Mouse (Mus musculus): ENCODE data around the gene Tasp1. TPM values are rescaled to one million over a fixed set of nuclear protein-coding genes. Genes with fewer than 3 reads are reported as not detected.
"Not testable (repeated sequence)": the region's sequence is repeated elsewhere in the genome, so short reads cannot be mapped to it uniquely, and the experiment has no call there.

The Tasp1 gene
- 1 to 10 TPM; 4.5 to 4.7 TPM for total RNA-seq (2021)
- long read RNA-seq, experiment 1, partial matches to known transcripts: 1 of 10 reads
- long read RNA-seq, experiment 1, other reads (novel, unspliced or antisense): 2 of 10 reads
- long read RNA-seq, experiment 2, partial matches to known transcripts: 3 of 9 reads
- long read RNA-seq, experiment 2, other reads (novel, unspliced or antisense): 1 of 9 reads

- DNase-seq: peak; percentile 93
- intact Hi-C loops (cut with DNase I; ENCODE audit: low total_unique reads): no loop called here
Observed at GRCm38 (mm10) chr2:140066353-140067314, at the start of gene Tasp1. TSS of gene Tasp1 (minus strand) at chr2:140066805.

DNA sequence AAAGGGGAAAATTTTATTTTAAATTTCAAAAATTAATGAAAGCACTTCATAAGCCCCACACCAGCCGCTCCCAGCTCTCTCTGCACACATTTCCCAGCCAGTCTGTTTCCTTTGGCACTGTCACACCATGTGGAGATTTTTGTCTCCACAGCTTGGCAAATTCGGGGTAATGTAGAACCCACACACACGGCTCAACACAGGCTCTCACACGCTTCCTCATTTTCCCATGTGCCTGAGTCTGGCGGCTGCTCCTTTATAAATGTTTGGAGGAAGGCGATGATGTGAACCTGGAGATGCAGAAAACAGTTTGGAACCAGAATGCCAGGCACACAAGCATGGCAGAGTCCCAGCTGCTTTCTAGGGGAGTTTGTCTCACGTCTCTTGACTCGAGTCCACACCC, 47.2 kb upstream of the Tasp1 start:
- intact Hi-C loops (cut with DNase I; ENCODE audit: low total_unique reads): no loop called here
- DNase-seq: peak; percentile 14

- DNase-seq: no peak
- intact Hi-C loops (cut with DNase I; ENCODE audit: low total_unique reads): no loop called here
Observed at GRCm38 (mm10) chr2:140108945-140109344, 42.3 kb upstream of the Tasp1 start.

DNA sequence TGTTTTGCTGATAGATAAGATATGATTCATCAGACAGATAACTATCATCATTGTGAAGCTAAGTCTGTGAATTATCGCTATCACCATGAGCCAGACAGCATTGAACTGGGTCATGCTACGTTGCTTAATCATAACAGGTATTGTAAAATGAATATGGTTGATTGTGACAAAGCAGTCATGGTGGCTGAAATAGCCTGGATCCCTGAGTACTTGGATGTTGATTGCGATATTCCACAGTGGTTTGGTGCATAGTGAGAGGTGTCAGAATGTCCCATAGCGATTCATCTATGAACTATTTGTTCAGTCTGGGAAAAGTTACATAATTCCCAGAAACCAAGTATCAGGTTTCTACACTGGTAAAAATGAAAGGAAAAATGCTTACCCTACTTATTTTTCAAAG, 41.0 kb upstream of the Tasp1 start:
- intact Hi-C loops (cut with DNase I; ENCODE audit: low total_unique reads): no loop called here
- no peak for DNase-seq

DNA sequence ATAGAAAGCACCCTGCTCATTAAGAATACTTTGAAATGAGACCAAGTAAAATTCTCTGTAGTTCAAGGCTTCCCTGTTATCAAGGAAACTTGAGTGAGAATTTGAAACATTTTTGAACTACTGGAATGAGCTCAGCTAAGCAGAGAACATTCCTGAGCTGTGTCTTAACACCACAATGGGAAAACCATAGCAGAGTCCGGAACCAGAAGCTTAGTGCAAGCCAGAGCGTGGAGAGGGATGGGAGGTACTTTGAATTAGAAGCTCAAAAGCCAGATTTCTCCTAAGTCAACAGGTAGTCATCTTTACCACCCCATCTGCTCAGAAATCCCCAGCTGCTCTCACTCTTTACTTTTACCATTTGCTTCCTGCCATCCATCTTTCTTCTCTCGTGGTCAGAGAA, 38.3 kb upstream of the Tasp1 start:
- intact Hi-C loops (cut with DNase I; ENCODE audit: low total_unique reads): no loop called here
- no peak for DNase-seq

DNA sequence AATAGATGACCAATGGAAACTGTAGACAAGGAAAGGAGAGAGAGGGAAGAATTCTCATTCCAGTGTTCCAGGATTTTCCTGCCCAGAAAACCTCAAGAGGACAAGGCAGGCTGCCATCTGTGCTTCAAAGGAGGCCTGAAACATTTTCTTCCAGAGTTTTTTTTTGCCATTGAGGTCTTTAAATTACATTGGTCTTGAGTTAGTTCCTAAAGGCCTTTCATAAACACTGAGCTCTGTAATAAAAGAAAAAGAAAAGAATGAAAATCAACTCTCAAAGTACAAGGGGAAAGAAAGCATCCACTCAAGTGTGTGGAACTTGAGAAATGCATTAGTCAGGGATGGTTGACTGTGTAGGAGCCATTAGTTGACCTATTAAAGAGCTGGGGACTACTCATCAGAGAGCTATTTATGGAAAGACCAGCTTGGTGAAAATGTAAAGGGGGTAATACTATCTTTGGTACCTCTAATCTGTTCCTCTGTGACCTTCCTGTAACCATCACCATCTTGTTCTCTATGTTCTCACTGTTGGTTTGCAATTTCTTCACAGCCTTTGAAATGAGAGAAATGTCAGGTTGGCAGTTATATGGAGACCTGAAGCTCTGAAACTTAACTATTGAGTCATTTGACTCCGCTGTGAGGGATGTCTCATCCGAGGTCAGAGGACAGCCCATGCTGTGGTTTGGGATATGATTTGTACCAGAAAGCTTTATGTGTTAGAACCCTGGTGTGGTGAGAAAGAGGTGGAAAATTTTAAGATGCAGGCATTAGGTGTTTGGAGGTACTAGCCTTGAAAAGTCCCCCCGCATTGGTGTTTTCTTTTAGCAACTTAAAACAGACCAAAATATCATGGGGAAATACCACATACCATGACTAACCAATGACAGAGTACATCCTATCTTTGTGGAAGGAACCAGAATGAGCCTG, 34.2 kb upstream of the Tasp1 start:
- intact Hi-C loops (cut with DNase I; ENCODE audit: low total_unique reads): no loop called here
- no peak for DNase-seq

DNA sequence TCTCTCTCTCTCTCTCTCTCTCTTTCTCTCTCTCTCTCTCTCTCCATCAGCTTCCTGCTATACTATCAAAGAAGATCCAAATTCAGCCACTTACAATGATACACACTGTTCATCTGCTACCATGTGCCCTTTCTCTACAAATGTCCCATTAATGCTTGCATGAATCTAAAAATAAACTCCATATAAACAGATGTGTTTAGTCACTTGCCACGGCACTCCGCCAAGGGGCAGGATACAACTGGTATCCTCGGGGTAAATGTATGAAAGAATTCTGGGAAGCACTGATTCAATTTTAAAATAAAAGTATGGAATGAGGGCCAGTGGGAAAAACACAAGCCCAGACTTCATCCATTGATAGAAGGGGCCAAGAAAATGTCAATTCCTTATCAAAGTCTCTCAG, 33.4 kb upstream of the Tasp1 start:
- no peak for DNase-seq
- intact Hi-C loops (cut with DNase I; ENCODE audit: low total_unique reads): no loop called here

DNA sequence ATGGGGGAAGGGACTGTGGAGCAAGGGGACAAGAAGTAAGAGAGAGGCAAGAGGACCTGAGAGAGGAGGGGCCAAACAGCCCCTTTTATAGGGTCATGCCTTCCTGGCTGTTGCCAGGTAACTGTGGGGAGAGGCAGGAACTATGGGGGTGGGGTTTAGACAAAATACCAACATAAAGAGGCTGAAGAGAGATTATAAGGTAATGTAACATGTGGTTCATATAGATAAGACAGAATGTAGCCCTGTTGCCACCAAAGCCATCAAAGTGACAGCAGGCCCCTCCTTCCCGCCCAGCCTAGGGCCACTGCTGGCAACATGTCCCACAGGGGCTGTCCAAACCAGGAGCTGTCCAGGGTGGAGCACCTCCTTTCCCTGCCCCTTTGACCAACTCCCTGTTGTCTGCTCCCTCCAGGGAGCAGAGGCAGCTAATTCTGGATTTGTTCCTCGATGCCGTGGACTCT, 30.6 kb upstream of the Tasp1 start:
- intact Hi-C loops (cut with DNase I; ENCODE audit: low total_unique reads): no loop called here
- no peak for DNase-seq

DNA sequence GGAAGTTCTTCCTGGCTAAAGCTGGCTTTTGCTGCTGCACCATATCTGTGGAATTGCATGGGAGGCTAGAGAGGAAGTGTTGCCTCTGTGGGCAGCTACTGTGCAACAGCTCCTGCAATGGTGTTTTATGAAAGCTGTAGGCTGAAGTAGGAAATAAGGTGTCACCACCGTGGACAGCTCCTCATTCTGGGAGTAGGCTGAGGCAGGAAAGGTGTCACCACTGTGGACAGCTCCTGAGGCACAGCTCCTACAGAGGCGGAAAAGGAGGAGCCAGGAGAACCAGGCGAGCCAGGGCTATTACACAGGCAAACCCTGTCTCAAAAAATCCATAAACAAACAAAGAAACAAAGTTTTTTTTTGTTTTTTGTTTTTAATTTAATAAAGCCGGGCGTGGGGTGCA, 29.4 kb upstream of the Tasp1 start:
- no peak for DNase-seq
- intact Hi-C loops (cut with DNase I; ENCODE audit: low total_unique reads): no loop called here

GRCm38 (mm10) chr2:140093433-140093832, 26.8 kb upstream of the Tasp1 start:
- intact Hi-C loops (cut with DNase I; ENCODE audit: low total_unique reads): no loop called here
- DNase-seq: no peak

DNA sequence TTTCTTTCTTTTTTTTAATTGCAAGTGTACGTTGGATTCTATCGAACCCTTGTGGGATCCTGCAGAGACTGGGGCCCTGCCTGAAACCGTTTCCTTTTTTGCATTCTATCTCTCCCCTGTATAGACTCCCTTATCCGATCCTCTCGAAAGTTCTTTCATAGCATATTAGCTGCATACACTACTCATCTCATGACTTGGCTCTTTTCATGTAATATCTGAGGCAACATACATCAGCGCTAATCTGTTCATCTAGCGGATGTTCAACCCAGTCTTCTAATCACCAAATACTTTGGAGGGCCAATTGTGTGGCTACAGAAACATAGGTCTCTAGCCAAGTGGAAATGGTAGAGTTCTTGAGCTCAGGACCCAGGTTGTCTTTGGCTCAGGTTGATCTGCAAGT, 17.6 kb upstream of the Tasp1 start:
- intact Hi-C loops (cut with DNase I; ENCODE audit: low total_unique reads): no loop called here
- DNase-seq: no peak

DNA sequence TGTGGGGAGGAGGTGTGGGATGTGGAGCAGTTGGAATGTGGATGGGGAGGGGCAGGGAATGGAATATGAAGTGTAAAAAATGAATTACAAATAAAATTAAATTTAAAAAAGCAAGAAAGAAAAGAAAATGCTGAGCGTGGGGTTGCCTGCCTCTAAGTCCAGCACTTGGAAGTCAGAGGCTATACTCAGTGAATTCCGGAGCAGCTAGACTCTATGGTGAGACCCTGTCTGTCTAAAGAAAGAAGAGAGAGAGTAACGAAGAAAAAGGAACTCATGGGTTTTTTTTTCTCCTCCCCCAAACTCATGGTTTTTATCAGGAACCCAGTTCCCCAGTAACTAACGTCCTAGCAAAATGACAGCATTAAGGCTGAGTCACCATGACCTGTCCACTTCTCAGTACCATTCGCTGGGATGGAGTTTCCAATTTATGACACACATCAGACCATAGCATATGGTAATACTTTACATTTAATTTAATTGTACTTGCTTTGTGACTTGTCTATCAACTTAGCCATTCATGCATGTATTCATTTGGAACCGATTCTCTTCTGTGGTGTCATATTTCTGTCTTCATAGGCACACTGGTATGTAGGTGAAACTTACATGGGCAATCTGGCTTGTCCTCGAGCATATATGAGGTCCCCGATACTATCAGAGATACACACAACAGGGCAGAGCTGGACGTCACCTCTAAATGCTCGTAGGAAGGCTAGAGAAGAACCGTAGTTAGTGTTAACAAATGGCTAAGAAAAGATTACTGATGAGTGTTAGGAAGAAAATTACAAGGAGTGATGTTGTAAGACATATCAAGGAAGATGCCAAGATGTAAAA, 14.4 kb upstream of the Tasp1 start:
- intact Hi-C loops (cut with DNase I; ENCODE audit: low total_unique reads): no loop called here
- no peak for DNase-seq

GRCm38 (mm10) chr2:140079284-140079683, 12.7 kb upstream of the Tasp1 start:
- intact Hi-C loops (cut with DNase I; ENCODE audit: low total_unique reads); DNase-seq: not testable (repeated sequence)

DNA sequence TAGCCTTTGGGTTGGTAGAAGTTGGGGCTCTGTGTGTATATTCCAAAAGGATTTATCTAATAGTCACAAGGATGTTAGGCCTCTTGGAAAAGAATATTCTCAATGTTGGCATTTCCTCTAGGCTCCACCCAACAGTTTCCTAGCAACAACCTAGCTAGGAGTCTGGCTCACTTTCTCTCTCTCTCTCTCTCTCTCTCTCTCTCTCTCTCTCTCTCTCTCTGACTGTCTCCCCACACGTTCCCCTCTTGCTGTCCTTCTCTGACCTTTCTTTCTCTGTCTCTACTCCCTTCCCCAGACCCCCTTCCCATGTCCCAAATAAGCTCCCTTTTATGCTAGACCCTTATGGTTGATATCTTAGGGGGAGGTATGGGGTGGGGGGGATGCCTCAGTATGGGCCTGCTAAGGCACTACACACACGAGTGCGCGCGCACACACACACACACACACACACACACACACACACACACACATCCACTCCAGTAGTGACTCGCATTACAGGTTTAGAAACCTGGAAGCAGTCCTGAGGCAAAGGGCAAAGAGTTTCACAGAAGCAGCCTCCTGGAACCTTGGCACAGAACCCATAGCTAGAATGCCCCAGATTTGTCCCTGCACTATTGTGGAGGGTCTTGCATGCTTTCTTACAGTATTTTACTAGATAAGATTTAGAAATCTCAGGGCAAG, 12.1 kb upstream of the Tasp1 start:
- no peak for DNase-seq

DNA sequence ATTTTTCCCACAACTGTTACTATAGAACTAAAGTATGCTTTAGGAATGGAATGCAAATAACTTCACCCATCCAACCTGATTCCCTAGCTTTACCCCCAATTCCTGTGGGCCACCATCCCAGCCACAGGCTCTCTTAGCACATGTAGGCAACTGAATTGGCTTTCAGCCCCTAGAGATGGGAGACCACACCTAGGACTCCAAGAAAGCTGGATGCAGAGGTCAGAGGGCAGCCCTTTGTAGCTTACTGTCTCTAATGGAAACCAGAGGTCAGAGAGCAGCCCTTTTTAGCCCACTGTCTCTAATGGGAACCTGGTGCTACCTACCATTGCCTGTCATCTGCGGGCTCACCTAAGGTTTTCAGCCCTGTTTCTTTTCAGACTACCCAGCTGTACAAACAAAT, 10.9 kb upstream of the Tasp1 start:
- intact Hi-C loops (cut with DNase I; ENCODE audit: low total_unique reads): no loop called here
- DNase-seq: no peak

More for the DNA sequence above, 12.1 kb upstream of the Tasp1 start:
- intact Hi-C loops (cut with DNase I; ENCODE audit: low total_unique reads): no loop called here

DNA sequence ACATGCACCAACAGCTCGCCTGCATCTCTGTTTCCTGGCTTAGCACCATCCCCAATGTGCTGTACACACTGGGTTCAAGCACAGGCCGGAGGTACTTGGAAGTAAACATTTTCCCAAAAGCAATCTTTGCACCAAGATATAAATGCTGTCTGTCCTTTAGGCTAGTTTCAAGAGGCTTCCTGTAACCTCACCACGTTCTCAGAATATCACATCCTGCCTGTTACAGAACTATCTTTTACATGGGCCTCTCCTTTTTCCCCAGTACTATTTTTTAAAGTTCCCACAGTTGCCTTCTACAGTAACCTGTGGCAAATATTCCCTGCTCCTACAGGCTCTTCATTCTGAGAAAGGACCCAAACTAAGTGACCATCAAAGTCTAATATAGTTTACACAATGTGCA, 8.5 kb upstream of the Tasp1 start:
- intact Hi-C loops (cut with DNase I; ENCODE audit: low total_unique reads): no loop called here
- DNase-seq: no peak

DNA sequence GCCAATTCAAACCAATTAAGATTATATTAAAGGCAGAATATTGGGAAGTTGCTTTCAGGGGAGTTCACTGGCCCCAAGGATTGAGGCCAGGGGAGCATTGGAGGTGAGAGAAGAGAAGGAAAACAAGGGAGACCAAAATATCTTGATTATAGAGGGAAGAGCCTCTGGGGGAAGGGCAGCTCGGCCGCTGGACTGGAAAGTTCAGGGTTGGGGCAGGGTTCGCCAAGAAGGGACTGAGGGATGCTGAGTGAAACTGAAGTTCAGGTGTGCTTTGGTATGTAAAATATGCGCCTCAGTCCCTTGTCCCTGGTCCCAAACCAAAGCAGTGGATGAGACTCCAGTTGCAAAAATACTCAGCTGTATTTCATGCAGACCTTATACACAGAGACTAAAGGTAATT, 911 bp upstream of the Tasp1 start:
- no peak for DNase-seq
- intact Hi-C loops (cut with DNase I; ENCODE audit: low total_unique reads): no loop called here

GRCm38 (mm10) chr2:140065676-140066075, 929 bp downstream of the Tasp1 start:
- no peak for DNase-seq
- intact Hi-C loops (cut with DNase I; ENCODE audit: low total_unique reads): no loop called here

- no peak for DNase-seq
- intact Hi-C loops (cut with DNase I; ENCODE audit: low total_unique reads): no loop called here
Observed at GRCm38 (mm10) chr2:140061481-140061880, 5.1 kb downstream of the Tasp1 start.
